Mouse (Mus musculus): ENCODE measurements around the gene Rrp36.

GRCm38 (mm10) chr17:46682654-46683389, 8.7 kb upstream of the Rrp36 start:
- no peak for TF ChIP-seq CTCF (IDR thresholded peaks at IDR 0.05; ENCODE audit: low read depth)
- TF ChIP-seq EP300 (IDR thresholded peaks at IDR 0.05; ENCODE audit: low read depth) = no peak
